Mouse (Mus musculus) neural tube, embryonic 12.5 days (tissue): Measurements from ENCODE around the gene Dcaf12. TPM values are rescaled to one million over a fixed set of nuclear protein-coding genes. Genes with fewer than 3 reads are reported as not detected.

Experiments used
- ATAC-seq: fragments of 200-750 bp; cut with Nextera tagmentation; 2 replicates; pipeline ENCODE4 v1.8.0; 2017; ENCODE audit warnings: low read depth, mild to moderate bottlenecking, moderate TSS enrichment, moderate library complexity; ENCODE audit not compliant: low FRiP score
- H3K27ac ChIP-seq: fragments of 300-500 bp; sonication (generic); 2 replicates; pipeline ENCODE4 v1.5.1; 2016
- H3K27me3 ChIP-seq: fragments of 300-500 bp; sonication (generic); replicated peaks from 2 replicates; pipeline ENCODE4 v1.6.1; 2016; ENCODE audit warnings: mild to moderate bottlenecking
- H3K36me3 ChIP-seq: fragments of 300-500 bp; sonication (generic); 2 replicates; pipeline ENCODE4 v1.6.1; 2016; ENCODE audit warnings: mild to moderate bottlenecking
- H3K4me1 ChIP-seq: fragments of 300-500 bp; sonication (generic); 2 replicates; pipeline ENCODE4 v1.6.1; 2016
- H3K4me2 ChIP-seq: fragments of 300-500 bp; sonication (generic); replicated peaks from 2 replicates; pipeline ENCODE4 v1.6.1; 2016; ENCODE audit warnings: mild to moderate bottlenecking
- H3K4me3 ChIP-seq: fragments of 300-500 bp; sonication (generic); 2 replicates; pipeline ENCODE4 v1.5.1; 2016
- H3K9ac ChIP-seq: fragments of 300-500 bp; sonication (generic); 2 replicates; pipeline ENCODE4 v1.6.1; 2016; ENCODE audit warnings: mild to moderate bottlenecking
- H3K9me3 ChIP-seq: fragments of 300-500 bp; sonication (generic); 2 replicates; pipeline ENCODE4 v1.6.1; 2016; ENCODE audit warnings: mild to moderate bottlenecking
- WGBS: fragments of 180-500 bp; shearing (Covaris S2); methylation state at CpG from one replicate; pipeline ENCODE4 v1.1.7; 2016; 5-methylcytosine and 5-hydroxymethylcytosine counted together
- polyA plus RNA-seq: library from polyadenylated mRNA; unstranded; fragments of >200 nt; fragmentation: Nextera tagmentation; extraction: Ambion mirVana; gene quantifications from 2 replicates; pipeline ENCODE4 v1.2.1, GENCODE M21; 2016

Gene Dcaf12
- polyA plus RNA-seq, 1 experiment from 2014 or later, result 76.3 TPM

DNA sequence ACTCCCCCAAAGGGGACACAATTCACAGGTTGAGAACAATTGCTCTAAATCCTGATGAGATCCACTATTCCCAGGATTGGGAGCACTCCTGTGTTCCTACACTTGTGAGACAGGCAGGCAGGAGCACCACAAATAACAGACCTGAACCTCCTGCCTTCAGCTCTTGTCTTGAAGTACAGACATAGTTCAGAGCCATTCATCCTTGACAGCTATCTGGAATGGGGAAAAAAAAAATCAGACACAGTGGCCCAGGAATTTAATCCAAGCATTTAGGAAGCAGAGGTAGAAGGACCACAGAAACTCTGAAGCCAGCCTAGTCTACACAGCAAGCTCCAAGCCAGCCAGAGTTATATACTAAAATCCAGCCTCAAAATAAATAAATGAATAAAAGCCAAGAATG lies 46.6 kb downstream of the Dcaf12 start:
- H3K27ac ChIP-seq, result no peak overlapping the region
- peaks cover 20% of the 10 kb centered on the region; the same call in 1 of the 2 replicates for H3K36me3 ChIP-seq
- no peak for ATAC-seq
- H3K4me1 ChIP-seq, result peaks cover 6% of the 10 kb centered on the region
- H3K4me2 ChIP-seq, result no peak overlapping the region
- no peaks in the 10 kb centered on the region for H3K9me3 ChIP-seq
- no peak overlapping the region for H3K4me3 ChIP-seq
- no peaks in the 10 kb centered on the region for H3K27me3 ChIP-seq
- H3K9ac ChIP-seq, result no peak overlapping the region

DNA sequence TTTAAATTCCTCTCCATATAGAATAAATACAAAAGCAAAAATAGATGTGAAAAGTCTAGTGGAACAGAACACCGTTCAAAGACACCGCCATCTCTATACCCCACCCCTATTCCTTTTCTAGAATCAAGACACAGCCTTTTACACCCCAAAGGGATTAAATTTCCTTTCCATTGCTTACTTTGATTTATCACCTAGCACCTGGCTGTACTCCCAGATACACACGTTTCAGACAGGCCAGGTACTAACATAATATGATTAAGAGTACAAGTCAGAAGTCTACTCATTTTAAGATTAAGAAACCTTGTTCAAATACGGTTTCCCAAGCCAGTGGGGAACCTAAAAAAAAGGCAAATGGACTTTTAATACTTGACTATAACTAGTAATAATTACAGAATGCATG lies 48.3 kb downstream of the Dcaf12 start:
- Histone ChIP-seq H3K36me3 (peaks cover 25% of the 10 kb centered on the region), H3K4me3 (no peak overlapping the region), H3K4me1 (no peaks in the 10 kb centered on the region), H3K9ac (no peak overlapping the region), H3K27me3 (no peaks in the 10 kb centered on the region), H3K27ac (no peak overlapping the region), H3K9me3 (no peaks in the 10 kb centered on the region), H3K4me2 (no peak overlapping the region)
- ATAC-seq, result no peak
- 86% methylated on average over 4 of the region's 4 CpGs for WGBS

DNA sequence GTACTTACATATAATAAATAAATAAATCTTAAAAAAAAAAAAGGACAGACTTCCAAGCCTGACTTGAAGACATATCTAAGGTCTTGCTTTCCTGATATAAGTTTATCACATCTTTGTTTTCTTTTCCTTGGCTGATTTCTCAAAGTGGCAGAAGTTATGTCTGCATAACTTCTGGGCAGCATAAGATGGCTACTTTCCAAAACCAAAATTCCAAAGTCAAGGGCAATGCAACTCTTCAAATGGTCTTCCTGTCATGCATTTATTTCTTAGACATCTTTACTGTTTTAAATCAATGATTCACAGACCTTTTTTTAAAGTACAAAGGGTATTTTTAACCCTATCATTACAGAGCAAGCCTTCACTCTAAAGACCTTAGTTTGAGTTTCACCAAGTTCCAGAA lies 54.0 kb downstream of the Dcaf12 start:
- no peak overlapping the region for H3K4me3 ChIP-seq
- H3K4me2 ChIP-seq, result no peak overlapping the region
- no peak overlapping the region for H3K9ac ChIP-seq
- H3K27ac ChIP-seq, result no peak overlapping the region
- no peaks in the 10 kb centered on the region for H3K27me3 ChIP-seq
- H3K4me1 ChIP-seq, result no peaks in the 10 kb centered on the region
- ATAC-seq, result no peak
- no peaks in the 10 kb centered on the region for H3K9me3 ChIP-seq
- H3K36me3 ChIP-seq, result peaks cover 9% of the 10 kb centered on the region

DNA sequence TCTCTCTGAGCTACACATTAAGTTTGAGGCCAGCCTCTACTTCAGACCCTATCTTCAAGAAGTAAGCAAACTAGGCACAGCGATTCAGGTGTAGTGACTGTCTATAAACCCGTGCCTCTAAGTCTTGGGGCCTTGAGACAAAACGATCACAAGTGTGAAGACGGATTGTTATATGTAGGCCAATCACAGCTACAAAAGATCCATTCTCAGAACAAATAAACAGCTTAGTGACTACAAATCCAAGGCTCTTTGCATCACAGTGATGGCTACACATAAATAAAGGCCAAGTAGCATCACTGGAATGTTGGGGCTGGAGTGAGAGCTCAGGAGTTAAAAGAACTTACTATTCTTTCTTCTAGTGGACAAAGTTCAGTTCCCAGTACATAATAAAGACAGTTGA lies 55.7 kb downstream of the Dcaf12 start:
- H3K36me3 ChIP-seq, result peaks cover 5% of the 10 kb centered on the region

DNA sequence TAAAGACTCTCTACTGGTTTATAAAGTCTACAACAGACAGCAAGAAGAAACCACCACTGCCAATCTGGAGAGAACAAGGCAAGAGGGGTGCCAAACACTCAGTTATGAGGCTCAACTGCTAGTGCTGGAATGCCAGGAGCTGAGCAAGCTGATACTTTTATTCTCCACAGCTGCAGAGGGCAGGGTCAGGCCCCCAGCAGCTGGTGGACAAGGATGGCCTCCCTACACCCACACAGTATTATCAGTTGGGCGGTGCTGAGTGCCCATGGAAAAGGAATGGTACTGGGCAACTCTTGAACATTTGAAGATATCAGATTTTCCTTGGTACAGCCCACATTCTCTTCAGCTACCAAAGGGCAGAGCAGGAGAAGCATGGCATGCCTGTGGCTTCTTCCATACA lies 56.9 kb downstream of the Dcaf12 start:
- no peaks in the 10 kb centered on the region for H3K4me1 ChIP-seq
- ATAC-seq, result no peak
- no peak overlapping the region for H3K9ac ChIP-seq
- peaks cover 4% of the 10 kb centered on the region for H3K36me3 ChIP-seq
- no peak overlapping the region for H3K4me2 ChIP-seq
- no peak overlapping the region for H3K27ac ChIP-seq
- H3K4me3 ChIP-seq, result no peak overlapping the region
- 100% methylated on average over 1 of the region's 1 CpGs for WGBS
- no peaks in the 10 kb centered on the region for H3K27me3 ChIP-seq
- no peaks in the 10 kb centered on the region for H3K9me3 ChIP-seq

More for the DNA sequence above, 55.7 kb downstream of the Dcaf12 start:
- no peak overlapping the region for H3K4me2 ChIP-seq
- no peaks in the 10 kb centered on the region for H3K4me1 ChIP-seq
- H3K27me3 ChIP-seq, result no peaks in the 10 kb centered on the region
- ATAC-seq, result no peak
- H3K9me3 ChIP-seq, result no peaks in the 10 kb centered on the region
- WGBS, result 87% methylated on average over 4 of the region's 4 CpGs
- no peak overlapping the region for H3K4me3 ChIP-seq
- no peak overlapping the region for H3K27ac ChIP-seq
- H3K9ac ChIP-seq, result no peak overlapping the region

DNA sequence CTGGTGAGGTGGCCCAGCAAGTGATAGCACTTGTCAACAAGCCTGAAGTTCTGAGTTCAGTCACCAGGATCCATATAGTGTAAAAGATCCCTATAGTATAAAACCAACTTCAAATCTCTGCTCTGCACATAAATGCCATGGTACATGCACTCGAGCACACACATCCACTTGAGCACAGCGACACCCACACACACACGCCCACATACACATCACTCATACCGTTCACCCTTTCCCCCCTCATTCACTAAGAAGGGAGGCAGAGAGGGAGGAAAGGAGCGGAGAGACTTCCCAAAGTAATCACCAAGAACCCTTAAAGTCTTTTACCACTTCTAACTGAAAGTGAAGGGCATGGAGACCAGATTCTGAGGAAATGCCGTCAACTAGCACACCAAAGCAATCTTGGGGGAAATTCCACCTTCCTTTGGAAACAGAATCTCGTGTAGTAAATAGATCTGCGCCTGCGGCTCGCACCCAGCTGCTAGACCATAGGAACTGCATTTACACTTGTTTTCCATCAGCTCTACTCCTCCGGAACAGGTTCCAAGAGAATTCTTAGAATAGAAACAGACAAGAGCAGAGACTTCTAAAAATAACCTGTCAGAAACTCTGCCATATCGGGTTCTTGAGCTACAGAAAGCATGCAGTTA lies 59.0 kb downstream of the Dcaf12 start:
- Histone ChIP-seq H3K27me3 (no peaks in the 10 kb centered on the region), H3K27ac (no peak overlapping the region), H3K9me3 (no peaks in the 10 kb centered on the region), H3K36me3 (0 out of 2 replicates have a peak, but pooled peaks cover 4% of the 10 kb centered on the region), H3K4me2 (no peak overlapping the region), H3K4me3 (no peak overlapping the region), H3K4me1 (no peaks in the 10 kb centered on the region), H3K9ac (no peak overlapping the region)
- 92% methylated on average over 12 of the region's 12 CpGs for WGBS
- no peak for ATAC-seq

DNA sequence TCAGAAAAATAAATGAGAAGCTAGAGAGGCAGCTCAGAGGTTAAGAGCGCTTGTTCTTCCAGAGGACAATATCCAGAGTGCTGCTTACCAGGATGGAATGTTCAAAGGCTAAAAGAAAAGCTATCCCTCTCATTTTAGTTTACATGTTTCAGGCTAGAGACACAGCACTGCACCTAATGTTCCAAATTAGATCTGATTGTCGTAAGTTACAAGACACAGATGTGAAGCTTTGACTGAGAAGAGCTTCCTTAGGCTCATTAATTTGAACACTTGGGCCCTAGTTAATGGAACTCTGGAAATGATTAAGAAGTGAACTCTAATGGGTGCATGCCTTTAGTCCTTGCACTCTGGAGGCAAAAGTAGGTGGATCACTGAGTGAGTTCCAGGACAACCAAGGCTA lies 60.9 kb downstream of the Dcaf12 start:
- WGBS, result 97% methylated on average over 2 of the region's 2 CpGs
- peaks cover 18% of the 10 kb centered on the region; the same call in 1 of the 2 replicates for H3K36me3 ChIP-seq

DNA sequence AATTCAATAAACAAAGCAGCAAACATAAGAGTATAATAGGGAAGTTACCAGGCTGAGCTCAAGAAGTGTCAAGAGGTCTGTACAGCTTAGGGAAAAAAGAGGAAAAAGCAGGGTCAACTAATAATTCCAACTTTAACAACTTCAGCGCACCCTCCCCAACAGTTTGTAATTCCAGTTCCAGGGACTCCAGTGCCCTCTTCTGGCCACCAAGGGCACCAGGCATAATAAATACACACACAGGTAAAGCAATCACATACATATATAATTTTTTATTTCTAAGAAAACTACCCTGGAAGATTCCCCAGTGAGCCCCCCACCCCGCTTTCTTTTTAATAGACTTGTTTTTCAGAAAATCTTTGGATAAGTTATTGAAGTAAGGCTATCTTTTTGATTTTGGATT lies 69.3 kb downstream of the Dcaf12 start:
- H3K27me3 ChIP-seq, result no peaks in the 10 kb centered on the region
- H3K4me2 ChIP-seq, result no peak overlapping the region
- no peak overlapping the region for H3K9ac ChIP-seq
- ATAC-seq, result no peak
- peaks cover 34% of the 10 kb centered on the region for H3K36me3 ChIP-seq
- no peaks in the 10 kb centered on the region for H3K9me3 ChIP-seq
- H3K27ac ChIP-seq, result no peak overlapping the region
- 96% methylated on average over 2 of the region's 2 CpGs for WGBS
- H3K4me3 ChIP-seq, result no peak overlapping the region
- H3K4me1 ChIP-seq, result no peaks in the 10 kb centered on the region

More for the DNA sequence above, 60.9 kb downstream of the Dcaf12 start:
- Histone ChIP-seq H3K27me3 (no peaks in the 10 kb centered on the region), H3K4me2 (no peak overlapping the region), H3K9me3 (no peaks in the 10 kb centered on the region), H3K4me1 (no peaks in the 10 kb centered on the region), H3K27ac (no peak overlapping the region), H3K4me3 (no peak overlapping the region), H3K9ac (no peak overlapping the region)
- ATAC-seq, result no peak

Other genes starting within 250 kb of the Dcaf12 start
- gene Aqp3, start 216.7 kb downstream of the Dcaf12 start, polyA plus RNA-seq, result 0.68 and 0.77 TPM in 2 replicates
- gene Nol6, start 190.4 kb downstream of the Dcaf12 start, polyA plus RNA-seq, result 26.5 and 27.1 TPM in 2 replicates
- 92.7 and 108 TPM in 2 replicates for gene Ube2r2, start 179.1 kb downstream of the Dcaf12 start, polyA plus RNA-seq
- gene Ubap2, start 39.7 kb downstream of the Dcaf12 start, polyA plus RNA-seq, result 68.4 and 78.4 TPM in 2 replicates
- 84.6 and 87.7 TPM in 2 replicates for gene Ubap1, start 34.1 kb upstream of the Dcaf12 start, polyA plus RNA-seq
- gene Kif24, start 150.0 kb upstream of the Dcaf12 start, polyA plus RNA-seq, result 10.0 TPM in 2 replicates
- gene Nudt2, start 150.3 kb upstream of the Dcaf12 start, polyA plus RNA-seq, result 54.3 and 57.6 TPM in 2 replicates
- 6.4 and 8.9 TPM in 2 replicates for gene AI464131, start 188.2 kb upstream of the Dcaf12 start, polyA plus RNA-seq
- gene 1110017D15Rik, start 202.4 kb upstream of the Dcaf12 start, polyA plus RNA-seq, result 3.7 and 5.1 TPM in 2 replicates